Mouse (Mus musculus) heart, adult 11 months (tissue): ENCODE measurements around the gene Gpr83.
"Not testable (repeated sequence)": the region's sequence is repeated elsewhere in the genome, so short reads cannot be mapped to it uniquely, and the experiment has no call there.

Source experiments
- DNase-seq: peaks from one replicate; pipeline ENCODE4 v3.0.0; 2022

The Gpr83 gene

DNA sequence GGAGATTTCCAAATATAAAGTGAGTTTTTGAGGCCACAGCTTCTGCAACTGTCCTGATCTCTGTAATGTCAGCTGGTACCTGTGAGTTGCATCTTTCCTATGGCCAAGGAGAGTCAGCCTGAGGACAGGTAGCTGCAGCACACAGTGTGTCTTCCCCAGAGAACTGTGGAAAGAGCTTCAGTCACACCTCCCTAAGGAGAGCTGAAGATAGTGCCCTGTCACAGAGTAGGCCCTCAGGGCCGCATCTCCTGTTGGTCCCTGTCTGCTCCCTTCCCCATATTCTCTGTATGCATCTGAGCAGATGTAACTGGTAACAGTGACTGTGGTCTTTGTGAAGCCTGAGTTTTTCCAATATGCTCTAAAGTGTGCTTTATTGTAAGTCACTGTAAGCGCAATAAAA is 10.4 kb downstream of the Gpr83 start:
- DNase-seq: peak; percentile 70

DNA sequence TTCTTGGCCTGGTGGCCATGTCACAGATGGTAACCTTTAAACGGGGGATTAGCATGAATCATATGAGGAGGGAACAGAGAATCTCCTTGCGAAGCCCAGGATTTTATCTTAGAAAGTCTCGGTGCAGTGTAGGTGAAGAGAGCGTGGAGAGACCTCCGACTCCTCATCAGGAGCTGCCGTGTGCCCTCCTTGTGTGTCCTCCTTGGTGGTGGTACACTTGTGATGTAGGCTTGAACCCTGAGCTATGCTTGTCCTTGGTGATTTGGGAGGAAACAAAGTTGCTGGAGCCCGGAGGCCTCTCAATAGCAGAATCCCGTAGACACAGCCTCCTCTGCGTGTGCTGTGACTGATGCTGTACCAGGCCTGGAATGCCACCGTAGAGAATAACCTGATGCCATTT is 10.8 kb downstream of the Gpr83 start:
- DNase-seq: peak; percentile 63

DNA sequence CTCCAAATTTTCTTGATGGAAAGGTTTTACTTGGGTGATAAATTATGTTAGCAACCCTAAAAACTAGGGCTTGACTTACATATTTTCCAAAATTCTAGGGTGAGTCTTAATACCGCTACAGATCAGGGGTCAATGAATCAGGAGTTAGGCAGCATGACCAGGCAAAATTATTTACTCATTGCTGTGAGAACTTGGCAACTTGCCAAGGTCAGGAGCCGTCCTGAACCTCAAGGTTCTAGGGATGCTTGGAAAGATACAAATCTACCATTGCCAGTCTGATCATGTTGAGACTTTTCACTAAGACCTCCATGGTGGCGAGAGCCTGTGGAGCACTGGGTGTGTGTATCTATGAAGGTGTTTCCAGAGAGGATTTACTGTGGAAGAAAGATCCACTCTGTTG is 11.5 kb downstream of the Gpr83 start:
- DNase-seq: no peak

DNA sequence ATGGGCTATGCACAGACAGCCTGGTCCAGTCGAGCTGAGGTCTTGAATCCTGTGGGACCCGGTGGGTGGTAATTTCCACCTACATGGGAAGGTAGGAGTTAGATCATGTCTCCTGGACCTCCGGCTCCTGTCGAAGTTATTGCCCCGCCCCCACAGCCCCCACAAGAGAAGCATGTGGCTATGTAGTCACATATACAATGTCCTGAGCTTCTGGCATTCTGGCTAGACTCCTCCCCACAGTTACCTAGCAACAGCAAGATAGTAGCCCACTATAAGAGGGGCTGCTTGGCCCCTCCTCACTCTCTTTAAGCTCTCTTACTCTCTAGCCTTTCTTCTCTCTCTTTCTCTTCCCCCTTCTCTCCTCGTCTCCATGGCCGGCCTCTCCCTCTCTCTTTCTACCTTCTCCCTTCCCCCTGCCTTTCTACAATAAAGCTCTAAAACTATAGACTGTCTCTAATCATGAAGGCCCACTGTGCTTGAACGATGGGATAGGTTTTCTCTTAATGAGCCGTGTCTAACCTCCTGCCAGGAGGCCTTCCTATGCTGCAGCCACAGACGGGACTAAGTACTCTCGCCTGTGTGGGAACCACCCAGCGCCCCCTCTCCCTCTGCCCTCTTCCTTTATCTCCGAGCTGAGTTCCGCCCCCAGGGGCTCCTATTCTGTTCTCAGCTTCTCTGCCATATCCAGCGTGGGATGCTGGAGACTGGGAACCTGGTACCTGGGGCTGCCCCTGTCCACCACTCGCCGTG is 12.3 kb downstream of the Gpr83 start:
- peak; percentile 83 for DNase-seq

DNA sequence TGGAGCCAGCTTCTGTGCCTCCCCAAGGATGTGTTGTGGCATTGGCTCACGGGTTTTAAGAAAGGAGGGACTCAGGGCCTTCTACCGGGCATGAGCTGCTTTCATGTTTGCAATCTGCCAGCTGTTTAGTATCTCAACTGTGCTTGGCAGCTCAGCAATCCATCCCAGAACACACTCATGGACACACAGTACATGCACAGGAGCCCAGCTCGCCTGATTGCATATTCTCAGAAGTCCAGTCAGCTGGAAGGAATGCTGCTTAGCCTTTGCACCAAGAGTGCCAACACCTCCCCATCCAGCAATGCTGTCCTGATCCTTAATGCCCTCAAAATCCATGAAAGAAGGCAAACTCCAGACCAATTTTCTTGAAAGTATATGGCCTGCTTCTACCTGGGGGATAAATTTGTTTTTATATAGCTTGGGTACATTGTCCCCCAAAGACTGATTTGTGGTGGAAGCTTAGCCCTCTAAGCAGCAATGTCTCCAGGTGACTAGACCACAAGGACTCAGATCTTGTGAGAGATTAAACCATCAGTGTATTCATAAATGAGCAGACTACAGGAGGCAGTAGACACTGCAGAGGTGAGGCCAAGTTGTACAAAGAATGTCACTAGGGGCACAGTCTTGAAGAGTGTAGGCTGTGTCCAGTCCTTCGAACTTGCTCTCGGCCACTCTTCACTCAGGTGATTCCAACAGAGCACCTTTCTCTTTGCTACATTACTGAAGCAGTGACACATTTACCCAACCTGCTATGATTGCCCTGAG is 15.9 kb downstream of the Gpr83 start:
- DNase-seq: peak; percentile 92

DNA sequence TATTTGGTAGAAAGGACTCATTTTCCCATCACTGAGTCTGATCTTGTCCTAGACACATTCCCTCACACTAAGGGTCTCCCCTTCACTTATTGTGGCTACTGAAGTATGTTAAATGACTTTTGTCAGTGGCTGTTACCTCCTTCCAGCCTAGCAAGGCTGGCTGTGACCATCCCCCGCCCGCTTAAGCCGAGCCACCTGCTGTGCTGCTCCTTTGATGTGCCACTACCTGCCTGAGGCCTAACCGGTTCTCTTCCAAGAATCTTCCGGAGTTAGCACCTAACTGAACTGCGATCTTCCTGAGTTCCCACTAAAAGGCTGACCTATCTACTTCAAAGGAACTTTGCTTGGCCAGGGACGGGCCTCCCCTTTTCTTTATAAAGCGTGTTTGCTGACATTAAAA is 16.6 kb downstream of the Gpr83 start:
- not testable (repeated sequence) for DNase-seq

DNA sequence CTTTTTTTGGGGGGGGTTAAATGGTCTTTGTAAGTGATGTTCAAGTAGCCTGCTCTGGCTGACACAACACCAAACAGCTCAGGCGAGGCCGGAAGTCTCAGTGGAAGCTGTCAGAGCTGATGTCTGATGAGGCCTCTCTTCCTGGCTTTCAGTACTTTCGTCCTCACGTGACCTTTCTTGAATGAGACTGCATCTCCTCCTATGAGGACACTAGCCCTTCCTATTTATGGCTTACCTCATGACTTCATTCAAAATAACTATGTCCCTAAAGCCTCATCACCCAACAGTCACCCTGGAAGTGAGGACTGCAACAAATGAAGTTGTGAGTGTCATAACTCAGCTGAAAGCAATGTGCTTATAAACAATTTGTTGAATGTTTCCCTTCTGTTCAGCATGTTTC is 24.6 kb downstream of the Gpr83 start:
- no peak for DNase-seq

DNA sequence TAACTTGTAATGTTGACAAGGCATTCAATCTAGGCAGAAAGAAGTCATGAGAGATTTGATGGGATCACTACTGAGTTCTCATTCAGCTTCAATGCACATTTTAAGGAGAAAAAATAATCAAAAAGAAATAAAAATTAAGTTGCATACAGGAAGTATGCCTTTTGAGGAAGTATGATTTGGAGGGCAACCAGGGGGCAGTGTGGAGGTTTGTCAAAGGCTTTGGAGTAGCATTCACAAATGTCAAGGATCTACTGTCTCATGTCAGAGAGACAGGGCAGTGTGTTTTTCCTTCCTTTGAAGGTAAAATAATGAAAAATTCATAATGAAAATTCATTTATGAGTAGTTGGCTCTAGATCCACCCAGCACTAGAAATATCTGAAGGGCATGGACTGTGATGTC is 25.1 kb downstream of the Gpr83 start:
- DNase-seq: no peak

DNA sequence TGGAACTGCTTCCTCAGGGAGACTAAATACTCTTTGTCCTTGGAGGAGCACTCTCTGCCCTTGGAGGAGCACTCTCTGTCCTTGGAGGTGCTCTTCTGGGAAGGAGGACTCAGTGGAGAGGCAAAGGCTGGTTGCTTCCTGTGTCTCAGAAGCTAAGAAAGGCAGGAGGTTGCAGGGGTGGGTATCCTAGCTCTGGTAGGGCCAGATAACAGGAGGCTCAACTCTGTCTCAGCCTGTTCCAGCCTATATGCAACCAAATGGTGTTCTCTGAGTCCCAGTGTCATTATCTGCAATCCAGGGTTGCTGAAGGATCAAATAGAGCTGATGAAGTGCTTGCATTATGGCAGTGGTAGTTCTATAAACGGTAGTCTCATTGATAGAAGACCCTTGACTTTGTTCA is 25.9 kb downstream of the Gpr83 start:
- DNase-seq: no peak

DNA sequence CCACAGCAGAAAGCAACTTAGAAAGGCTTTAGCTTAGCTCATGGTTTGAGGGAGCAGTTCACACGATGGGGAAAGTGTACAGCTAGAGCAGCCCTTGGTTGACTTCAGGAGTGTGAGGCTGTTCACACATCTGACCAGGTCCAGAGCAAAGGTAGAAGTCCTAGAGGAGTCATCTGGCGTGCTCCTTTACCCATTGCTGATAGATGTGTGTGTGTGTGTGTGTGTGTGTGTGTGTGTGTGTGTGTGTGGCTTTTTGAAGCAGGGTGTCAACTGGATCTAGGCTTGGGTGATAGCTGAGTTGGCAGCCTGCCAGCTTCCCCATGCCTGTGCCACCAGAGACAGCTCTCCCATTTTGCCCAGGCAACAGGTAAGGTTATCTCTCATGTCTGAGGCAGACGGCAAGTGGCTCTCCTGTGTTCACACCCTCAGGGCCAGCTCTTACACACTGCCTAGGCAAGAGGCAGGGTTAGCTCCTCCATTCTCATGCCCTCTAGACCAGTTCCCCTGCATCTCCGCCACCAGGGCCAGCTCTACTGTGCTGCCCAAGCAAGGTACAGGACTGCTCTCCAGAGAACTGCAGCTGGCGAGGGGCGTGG is 27.9 kb downstream of the Gpr83 start:
- no peak for DNase-seq

DNA sequence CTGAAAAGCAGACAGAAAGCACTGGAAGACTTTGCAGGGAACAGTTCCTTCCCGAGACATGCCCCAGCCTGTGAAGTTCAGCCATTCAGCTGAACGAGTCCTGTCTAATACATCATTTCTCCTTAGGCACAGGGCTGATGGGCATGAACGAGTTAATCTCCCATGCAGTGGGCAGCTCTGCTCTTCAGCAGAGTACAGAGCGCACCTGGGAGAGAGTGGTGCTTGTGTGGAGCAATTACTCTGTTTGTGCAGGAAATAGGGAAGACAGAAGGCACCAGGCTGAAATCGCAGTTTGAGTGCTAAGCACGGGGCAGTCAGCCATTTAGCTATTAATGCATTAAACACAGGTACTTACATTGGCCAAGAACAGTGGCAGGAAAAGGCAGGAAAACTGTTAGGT is 28.7 kb downstream of the Gpr83 start:
- DNase-seq: no peak

DNA sequence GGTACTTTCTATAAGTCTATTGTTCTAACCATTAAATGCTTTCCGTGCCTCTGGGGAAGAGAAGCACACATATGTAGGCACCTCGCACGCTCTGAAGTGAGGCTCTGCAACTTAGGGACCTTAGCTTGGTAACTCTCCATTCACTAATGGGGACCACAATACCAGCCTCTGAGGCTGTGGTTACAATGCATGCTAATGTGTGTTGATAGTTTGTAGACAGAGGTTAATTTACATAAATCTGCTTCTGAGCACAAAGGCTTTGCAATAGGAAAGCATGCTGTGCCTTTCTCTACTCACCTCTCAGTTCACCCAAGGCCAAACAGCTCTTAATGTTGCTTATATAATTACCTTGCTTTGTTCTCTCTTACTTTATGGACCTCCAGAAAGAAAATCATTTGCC is 30.7 kb downstream of the Gpr83 start:
- DNase-seq: no peak

DNA sequence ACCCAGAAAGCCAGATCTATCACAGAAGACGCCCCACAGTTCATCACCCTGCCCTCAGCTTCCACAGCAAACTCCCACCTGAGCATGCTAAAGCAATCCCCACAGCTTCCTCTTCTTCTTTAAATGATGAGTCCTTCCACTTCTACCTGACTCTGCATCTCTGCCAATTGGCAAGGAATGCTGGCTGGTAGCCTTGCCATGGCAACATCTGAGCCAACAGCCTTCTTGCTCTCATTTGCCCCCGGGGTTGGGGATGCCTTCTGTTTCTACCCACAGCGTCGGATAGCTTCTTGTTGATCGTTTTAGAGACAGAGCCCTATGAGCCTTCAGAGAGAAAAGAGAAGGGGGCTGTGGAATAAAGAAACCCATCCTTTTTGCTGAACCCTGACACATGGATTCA is 31.9 kb downstream of the Gpr83 start:
- no peak for DNase-seq

DNA sequence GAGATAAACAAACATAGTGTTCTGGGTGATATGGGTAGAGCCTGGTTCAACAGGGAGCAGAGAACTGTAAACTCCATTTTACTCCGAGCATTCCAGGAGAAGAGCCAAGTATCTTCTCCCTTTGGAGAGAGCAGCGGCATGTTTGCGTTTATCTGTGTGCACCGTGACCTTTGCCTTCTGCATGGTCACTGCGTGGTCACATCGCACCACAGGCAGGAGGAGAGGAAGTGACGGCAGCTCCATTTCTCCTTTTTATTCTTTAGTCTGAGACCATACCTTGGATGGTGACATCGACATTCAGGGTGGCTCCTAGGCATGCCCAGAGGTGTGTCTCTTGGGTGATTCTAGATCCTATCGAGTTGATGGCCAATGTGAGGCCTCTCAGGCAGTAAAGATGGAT is 33.4 kb downstream of the Gpr83 start:
- DNase-seq: no peak

DNA sequence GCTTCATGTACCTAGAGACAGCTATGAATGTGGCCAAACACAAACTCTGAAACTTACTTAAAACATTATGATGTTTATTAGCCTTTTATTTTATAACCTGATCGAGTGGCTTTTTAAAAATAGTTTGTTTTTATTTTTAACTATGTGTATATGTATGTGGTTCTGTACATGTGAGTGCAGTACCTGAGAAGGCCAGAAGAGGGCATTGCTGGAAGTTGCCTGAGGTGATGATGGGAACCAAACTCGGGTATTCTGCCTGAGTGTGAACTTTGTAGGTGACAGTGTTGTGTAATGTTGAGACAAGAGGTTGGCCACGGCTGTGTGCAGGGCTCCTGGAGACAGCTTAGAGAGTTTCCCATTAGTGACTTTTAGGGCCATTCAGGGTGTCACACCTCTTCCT is 34.6 kb downstream of the Gpr83 start:
- DNase-seq: no peak

DNA sequence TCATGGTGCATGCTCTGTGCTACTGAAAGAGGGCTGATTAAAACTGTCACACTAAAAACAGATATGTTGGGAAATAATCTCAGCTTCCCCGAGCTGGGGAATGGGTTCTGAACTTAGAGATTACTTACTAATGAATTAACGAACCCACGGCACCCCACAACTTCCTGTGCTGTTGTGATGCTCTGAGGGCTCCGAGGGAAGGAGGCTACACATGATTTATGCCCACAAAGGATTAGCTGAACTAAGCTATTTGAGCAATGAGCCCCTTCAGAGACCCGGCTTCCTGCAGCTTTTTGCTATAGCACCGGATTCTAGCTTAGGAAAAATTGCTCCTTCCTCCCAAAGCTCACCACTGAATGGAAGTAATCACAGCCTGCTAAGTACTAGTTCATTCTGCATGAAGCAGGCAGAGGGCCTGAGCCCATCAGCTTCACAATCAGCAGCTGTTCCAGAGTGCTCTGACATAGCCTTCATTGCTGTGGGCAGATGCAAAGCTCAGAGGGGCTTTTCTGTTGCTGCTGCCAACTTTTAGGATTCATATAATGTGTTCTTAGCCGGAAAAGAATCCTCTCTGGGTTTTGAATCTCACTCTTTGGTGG is 35.3 kb downstream of the Gpr83 start:
- no peak for DNase-seq

DNA sequence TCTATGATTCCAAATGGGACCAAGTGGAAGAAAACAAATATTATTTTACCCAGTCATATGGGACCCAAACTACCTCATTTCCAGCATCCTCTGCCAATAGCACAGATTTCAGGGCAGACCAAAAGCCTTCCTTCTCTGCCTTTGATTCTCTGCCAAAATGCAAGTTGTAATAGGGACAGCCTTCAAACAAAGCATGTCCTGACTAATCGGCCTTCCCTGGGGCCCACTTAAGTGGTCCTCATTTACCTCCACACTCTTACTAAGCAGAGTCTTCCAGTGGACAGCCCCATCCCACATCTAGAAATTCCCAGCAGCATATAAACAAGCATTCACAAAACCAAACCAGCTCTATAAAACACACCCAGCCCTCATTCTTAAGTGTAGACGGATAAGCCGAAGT is 37.1 kb downstream of the Gpr83 start:
- no peak for DNase-seq

DNA sequence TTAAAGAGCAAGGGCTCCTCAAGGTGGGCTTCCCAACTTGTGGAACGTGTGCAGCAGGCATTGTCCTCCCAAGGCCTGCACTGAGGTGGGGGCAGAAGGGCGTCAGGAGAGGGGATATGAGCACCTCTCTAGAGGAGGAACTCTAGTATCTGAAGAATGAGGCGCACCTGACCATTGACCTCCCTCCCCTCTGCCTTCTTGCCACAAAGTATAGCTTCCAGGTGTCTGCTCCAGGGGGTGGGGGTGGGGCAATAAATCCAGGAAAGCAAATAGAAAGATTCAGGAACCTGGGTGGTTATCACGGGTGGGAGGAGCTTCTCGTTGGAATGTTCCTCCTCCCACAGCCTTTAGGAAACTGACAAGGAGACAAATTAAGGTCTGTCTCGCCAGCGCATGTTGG is 41.7 kb downstream of the Gpr83 start:
- DNase-seq: no peak

DNA sequence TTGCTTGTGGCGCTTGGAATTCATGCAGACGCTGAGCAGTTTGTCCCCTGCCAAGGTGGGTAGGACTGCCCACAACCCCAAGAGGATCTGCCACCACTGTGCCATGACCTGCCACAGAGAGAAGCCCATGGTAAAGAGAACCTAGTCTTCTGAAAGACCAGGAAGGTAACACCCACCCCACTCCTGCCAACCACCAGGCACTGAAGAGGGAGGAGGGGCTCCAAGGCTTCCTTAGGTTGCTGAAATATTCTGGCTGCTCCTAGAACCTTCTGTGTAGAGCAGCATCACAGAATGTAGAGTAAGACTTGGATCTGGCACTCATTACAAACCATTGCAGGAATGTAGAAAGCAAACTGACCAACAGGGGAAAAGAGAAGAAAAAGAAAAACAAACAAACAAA is 42.4 kb downstream of the Gpr83 start:
- DNase-seq: no peak

DNA sequence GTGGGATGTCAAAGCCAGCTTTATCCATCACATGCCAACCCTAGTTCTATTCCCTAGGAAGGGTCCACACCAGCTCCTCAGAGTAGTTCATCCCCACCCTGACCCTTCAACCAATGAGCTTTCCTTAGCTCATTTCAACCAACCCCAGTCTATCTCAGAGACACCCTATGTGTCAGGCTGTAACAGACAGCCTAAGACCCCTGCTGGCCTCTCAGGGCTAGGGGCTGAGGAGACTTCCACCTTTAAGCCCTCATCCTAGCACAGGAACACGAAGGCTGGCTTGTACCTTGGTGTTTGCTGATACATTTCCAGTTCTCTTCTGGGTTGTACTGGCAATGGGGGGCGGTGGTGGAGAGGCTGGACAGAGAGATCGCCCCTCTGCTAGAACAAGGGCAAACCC is 43.0 kb downstream of the Gpr83 start:
- no peak for DNase-seq

DNA sequence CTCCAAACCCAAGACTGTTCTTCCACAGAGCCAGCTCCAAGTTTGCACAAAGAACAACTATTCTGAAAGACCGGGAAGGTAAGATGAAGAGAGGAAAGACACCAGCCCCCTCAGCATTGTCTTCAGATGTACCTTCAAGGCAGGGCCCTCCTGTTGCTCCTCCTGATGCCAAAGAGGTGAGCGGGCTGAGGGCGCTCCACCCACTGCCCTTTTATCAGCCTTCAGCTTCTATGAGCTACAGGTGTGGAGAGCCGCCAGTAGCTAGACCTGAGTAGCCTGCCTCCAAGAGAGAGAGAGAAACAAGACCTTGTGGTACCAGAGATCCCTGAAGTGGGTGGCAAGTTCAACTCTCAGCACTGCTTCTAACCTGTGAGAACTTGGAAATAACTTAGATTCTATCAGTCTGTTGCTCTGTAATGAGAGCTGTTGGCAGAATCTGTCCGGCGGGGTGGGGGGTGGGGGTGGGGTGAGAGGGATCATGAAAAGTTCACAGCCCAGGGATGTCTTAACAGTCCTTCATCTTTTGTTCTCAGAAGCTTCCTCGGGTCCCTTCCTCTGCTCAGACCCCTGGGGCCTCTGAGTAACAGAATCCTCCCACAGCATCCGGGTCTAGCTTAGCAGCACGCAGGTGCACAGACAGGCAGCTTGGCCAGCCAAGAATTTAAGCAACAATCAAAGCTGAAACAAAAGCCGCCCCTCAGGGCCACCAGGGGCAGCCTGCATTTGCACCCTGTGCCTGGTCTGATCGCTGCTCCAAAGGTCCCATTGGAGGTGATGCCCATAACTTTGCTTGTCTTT is 43.8 kb downstream of the Gpr83 start, which contains the start of gene Izumo1r:
TSS of gene Izumo1r (minus strand) at position 369 of the 798 bp plus-strand sequence.
- DNase-seq: peak; percentile 83

DNA sequence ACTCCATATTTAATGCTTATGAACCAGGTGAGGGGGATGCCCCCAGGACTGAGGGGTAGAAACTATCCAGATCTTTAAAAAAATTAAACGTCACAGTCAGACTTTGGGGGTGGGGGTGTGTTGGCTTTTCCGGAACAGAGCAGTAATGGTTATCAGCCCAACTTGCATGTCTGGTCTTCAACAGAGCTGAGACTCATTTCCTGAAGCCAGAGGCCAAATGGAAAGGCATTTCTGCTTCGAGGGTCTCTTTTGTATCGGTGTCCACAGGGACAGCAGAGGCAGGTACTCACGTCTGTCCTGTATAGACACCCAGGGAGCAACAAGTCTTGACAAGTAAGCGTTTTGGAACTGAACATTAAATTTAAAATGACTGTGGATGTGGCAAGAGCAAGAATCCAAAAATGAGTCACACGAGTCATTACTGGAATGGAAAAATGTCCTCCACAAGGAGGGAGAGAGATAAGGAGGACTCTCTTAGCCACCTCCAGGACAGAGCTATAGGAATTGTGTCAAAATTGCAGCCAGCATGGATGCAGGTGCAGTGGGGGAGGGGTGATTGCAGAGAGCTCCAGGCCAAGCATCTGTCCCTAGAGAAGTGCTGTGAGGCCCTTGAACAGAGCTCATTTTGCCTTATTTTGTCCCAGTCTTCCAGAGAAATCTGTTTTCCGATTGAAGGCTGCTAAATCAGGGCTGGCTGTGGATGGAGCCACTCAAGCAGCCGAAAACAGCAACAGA is 44.9 kb downstream of the Gpr83 start:
- DNase-seq: peak; percentile 86
